Mouse (Mus musculus) liver, embryonic 11.5 days (tissue): Measurements from ENCODE around the gene Rarb. TPM values are rescaled to one million over a fixed set of nuclear protein-coding genes. Genes with fewer than 3 reads are reported as not detected.

Source experiments
- ATAC-seq: fragments of 200-750 bp; cut with Nextera tagmentation; replicated peaks from 2 replicates; pipeline ENCODE4 v1.8.0; 2017; ENCODE audit warnings: moderate number of reproducible peaks, mild to moderate bottlenecking, moderate TSS enrichment, moderate library complexity; ENCODE audit not compliant: low FRiP score
- DNase-seq: peaks from one replicate; pipeline ENCODE4 v3.0.0-alpha.2; 2017; ENCODE audit warnings: low spot score
- H3K27ac ChIP-seq: fragments of 300-500 bp; sonication (generic); 2 replicates; pipeline ENCODE4 v1.5.1; 2014; ENCODE audit warnings: mild to moderate bottlenecking, low read depth, low read length, control low read depth
- H3K27me3 ChIP-seq: fragments of 300-500 bp; sonication (generic); replicated peaks from 2 replicates; pipeline ENCODE4 v1.6.1; 2014; ENCODE audit warnings: low read length, mixed read lengths; ENCODE audit not compliant: control insufficient read depth, insufficient read depth
- H3K36me3 ChIP-seq: fragments of 300-500 bp; sonication (generic); 2 replicates; pipeline ENCODE4 v1.6.1; 2014; ENCODE audit warnings: mild to moderate bottlenecking, low read length, moderate library complexity, mixed read lengths; ENCODE audit not compliant: control insufficient read depth, insufficient read depth
- H3K4me1 ChIP-seq: fragments of 300-500 bp; sonication (generic); replicated peaks from 2 replicates; pipeline ENCODE4 v1.6.1; 2014; ENCODE audit warnings: low read length, mixed read lengths; ENCODE audit not compliant: control insufficient read depth, insufficient read depth
- H3K4me2 ChIP-seq: fragments of 300-500 bp; sonication (generic); 2 replicates; pipeline ENCODE4 v1.6.1; 2014; ENCODE audit warnings: mild to moderate bottlenecking, control low read depth, moderate library complexity
- H3K4me3 ChIP-seq: fragments of 300-500 bp; sonication (generic); 2 replicates; pipeline ENCODE4 v1.5.1; 2014; ENCODE audit warnings: low read depth, low read length, control low read depth
- H3K9ac ChIP-seq: fragments of 300-500 bp; sonication (generic); 2 replicates; pipeline ENCODE4 v1.6.1; 2014; ENCODE audit warnings: low read depth, low read length, control low read depth
- H3K9me3 ChIP-seq: fragments of 300-500 bp; sonication (generic); 2 replicates; pipeline ENCODE4 v1.6.1; 2016; ENCODE audit warnings: low read length, inconsistent platforms, mixed read lengths; ENCODE audit not compliant: control insufficient read depth
- WGBS: fragments of 180-500 bp; shearing (Covaris S2); extraction: QIAGEN DNeasy Blood & Tissue Kit; methylation state at CpG from one replicate; pipeline ENCODE4 v1.1.7; 2014; 5-methylcytosine and 5-hydroxymethylcytosine counted together
- polyA plus RNA-seq: library from polyadenylated mRNA; unstranded; fragments of >200 nt; fragmentation: Nextera tagmentation; extraction: Ambion mirVana; gene quantifications from 2 replicates; pipeline ENCODE4 v1.2.1, GENCODE M21; 2014

Gene Rarb
- polyA plus RNA-seq, 1 experiment from 2014 or later = 15.2 TPM

DNA sequence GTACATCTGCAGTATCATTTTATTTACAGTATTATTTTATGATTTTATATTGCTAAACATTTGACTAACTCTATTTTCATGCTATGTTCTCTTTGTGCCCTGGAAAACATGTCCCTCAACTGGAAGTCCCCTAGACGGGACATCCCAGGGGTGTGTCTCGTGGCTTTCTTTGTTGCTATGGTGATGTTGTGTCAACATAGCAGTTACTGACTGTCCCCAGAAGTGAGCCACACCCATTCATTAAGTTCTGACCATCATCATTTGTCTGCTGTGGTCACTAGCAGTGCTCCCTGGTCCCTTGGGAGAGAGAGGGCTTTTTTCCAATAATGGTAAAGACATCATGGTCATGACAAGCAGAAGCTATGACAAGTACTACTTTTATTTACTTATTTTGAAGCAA is 274.0 kb downstream of the Rarb start:
- no peaks in the 10 kb centered on the region for H3K9me3 ChIP-seq
- no peak overlapping the region for H3K4me3 ChIP-seq
- no peaks in the 10 kb centered on the region for H3K27me3 ChIP-seq
- H3K36me3 ChIP-seq = no peaks in the 10 kb centered on the region
- no peak overlapping the region for H3K27ac ChIP-seq
- H3K4me2 ChIP-seq = no peak overlapping the region
- H3K4me1 ChIP-seq = no peaks in the 10 kb centered on the region
- ATAC-seq (no peak), DNase-seq (no peak)
- 74% methylated on average over 2 of the region's 2 CpGs for WGBS
- H3K9ac ChIP-seq = no peak overlapping the region

DNA sequence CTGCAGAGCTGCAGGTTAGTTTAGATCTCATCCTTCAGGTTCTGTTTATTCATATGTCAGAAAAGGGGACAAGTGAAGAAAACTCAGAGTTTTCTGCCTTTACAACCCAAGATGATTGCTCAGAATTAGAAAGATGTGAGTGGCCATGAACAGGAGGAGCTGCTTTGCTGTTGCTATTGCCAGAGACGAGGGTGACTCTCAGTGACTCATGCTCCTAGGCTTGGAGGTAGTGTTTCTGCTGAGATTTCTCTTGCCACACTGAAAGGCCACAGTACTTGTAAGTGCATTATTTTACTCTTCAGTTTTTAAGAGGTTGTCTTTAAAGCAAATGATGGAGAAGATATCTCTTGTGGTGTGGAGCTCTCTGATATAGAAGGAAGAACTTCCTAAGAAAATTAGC is 277.3 kb downstream of the Rarb start:
- no peaks in the 10 kb centered on the region for H3K9me3 ChIP-seq
- DNase-seq (no peak), ATAC-seq (no peak)
- H3K4me1 ChIP-seq = no peaks in the 10 kb centered on the region
- H3K36me3 ChIP-seq = no peaks in the 10 kb centered on the region
- whole genome bisulfite sequencing = 64% methylated on average over 1 of the region's 1 CpGs
- no peak overlapping the region for H3K4me3 ChIP-seq
- H3K4me2 ChIP-seq = no peak overlapping the region
- H3K27me3 ChIP-seq = no peaks in the 10 kb centered on the region
- H3K27ac ChIP-seq = no peak overlapping the region
- H3K9ac ChIP-seq = no peak overlapping the region

- ATAC-seq (no peak), DNase-seq (no peak)
- H3K4me1 ChIP-seq = no peaks in the 10 kb centered on the region
- no peak overlapping the region for H3K9ac ChIP-seq
- no peak overlapping the region for H3K4me2 ChIP-seq
- no peaks in the 10 kb centered on the region for H3K36me3 ChIP-seq
- H3K27me3 ChIP-seq = no peaks in the 10 kb centered on the region
- WGBS = 61% methylated on average over 4 of the region's 4 CpGs
- no peak overlapping the region for H3K4me3 ChIP-seq
- no peaks in the 10 kb centered on the region for H3K9me3 ChIP-seq
- H3K27ac ChIP-seq = no peak overlapping the region
Measured at GRCm38 (mm10) chr14:16537433-16537832, 281.5 kb downstream of the Rarb start.

DNA sequence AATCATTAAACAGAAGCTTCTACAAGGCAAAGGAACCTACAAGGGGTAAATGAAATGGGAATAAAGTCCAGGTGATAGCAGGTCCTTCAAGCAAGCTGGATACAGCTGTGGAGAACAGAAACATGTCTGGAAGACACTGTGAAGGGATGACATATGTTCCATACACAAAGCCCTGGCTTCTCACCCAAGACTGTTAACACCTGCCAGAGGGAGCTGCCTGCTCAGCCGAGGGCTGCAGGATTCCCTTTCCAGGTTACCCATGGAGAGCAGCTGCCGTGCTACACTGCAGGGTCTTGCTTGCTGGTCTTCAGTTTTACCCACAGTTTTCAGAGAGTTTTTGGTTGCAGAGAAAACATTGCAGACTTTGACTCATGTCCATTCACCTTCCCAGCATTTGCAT is 290.3 kb downstream of the Rarb start:
- 80% methylated on average over 2 of the region's 2 CpGs for WGBS
- H3K4me1 ChIP-seq = no peaks in the 10 kb centered on the region

DNA sequence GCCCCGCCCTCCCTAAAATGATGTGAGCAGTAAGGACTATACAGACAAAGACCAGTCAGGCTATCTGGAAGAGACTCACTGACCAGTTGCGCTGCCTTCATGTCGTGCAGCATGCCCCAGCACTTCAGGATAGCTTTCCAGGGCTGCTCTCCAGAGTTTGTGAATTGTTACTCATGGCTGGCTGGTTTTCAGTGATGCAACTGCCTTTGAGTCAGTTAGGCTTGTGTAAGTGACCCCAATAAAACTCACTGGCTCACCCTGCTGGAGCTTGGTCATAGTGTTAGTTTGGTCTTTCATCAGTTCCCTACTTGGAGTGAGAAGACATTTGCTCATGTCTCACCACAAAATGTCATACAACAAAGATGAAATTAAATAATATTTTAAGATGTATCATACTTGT is 292.8 kb downstream of the Rarb start:
- Histone ChIP-seq H3K9me3 (no peaks in the 10 kb centered on the region; the same call in 1 of the 2 replicates), H3K36me3 (0 out of 2 replicates have a peak, but pooled peaks cover 2% of the 10 kb centered on the region), H3K4me3 (no peak overlapping the region), H3K27ac (no peak overlapping the region), H3K4me2 (no peak overlapping the region), H3K27me3 (no peaks in the 10 kb centered on the region), H3K4me1 (no peaks in the 10 kb centered on the region), H3K9ac (no peak overlapping the region)
- ATAC-seq (no peak), DNase-seq (no peak)
- WGBS = 80% methylated on average over 3 of the region's 3 CpGs

More for the DNA sequence above, 290.3 kb downstream of the Rarb start:
- DNase-seq = no peak
- no peaks in the 10 kb centered on the region for H3K36me3 ChIP-seq
- no peaks in the 10 kb centered on the region for H3K27me3 ChIP-seq
- H3K4me3 ChIP-seq = no peak overlapping the region
- no peak overlapping the region for H3K9ac ChIP-seq
- no peak overlapping the region for H3K27ac ChIP-seq
- no peak for ATAC-seq
- H3K4me2 ChIP-seq = no peak overlapping the region
- H3K9me3 ChIP-seq = no peaks in the 10 kb centered on the region; the same call in 1 of the 2 replicates

- Histone ChIP-seq H3K27ac (no peak overlapping the region), H3K27me3 (no peaks in the 10 kb centered on the region), H3K9me3 (no peaks in the 10 kb centered on the region; the same call in 1 of the 2 replicates), H3K36me3 (0 out of 2 replicates have a peak, but pooled peaks cover 2% of the 10 kb centered on the region), H3K9ac (no peak overlapping the region), H3K4me3 (no peak overlapping the region), H3K4me1 (no peaks in the 10 kb centered on the region), H3K4me2 (no peak overlapping the region)
- 73% methylated on average over 5 of the region's 5 CpGs for WGBS
- DNase-seq (no peak), ATAC-seq (no peak)
Measured at GRCm38 (mm10) chr14:16525137-16525924, 293.6 kb downstream of the Rarb start.

DNA sequence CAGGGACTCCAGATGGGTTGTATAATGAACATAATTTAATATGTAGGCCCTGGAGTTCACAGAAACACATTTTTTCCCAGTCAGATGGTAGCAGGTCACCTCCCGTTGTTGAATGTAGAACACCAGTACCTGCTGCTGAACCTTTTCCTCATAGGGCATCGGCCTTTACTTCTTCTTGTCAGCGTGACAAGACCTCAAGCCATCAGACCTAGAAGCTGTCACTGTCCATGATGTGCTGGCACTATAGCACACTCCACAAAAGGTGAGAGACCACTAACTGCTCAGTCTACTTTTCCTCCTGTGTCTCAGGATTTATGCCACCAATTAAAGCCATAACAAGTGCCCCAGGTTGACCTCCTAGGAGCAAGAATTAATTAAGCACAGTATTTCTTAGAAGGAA is 296.1 kb downstream of the Rarb start:
- 0 out of 2 replicates have a peak, but pooled peaks cover 2% of the 10 kb centered on the region for H3K36me3 ChIP-seq
- no peaks in the 10 kb centered on the region for H3K4me1 ChIP-seq
- H3K27ac ChIP-seq = no peak overlapping the region
- no peak overlapping the region for H3K4me3 ChIP-seq
- H3K9ac ChIP-seq = no peak overlapping the region
- ATAC-seq = no peak
- H3K27me3 ChIP-seq = no peaks in the 10 kb centered on the region
- H3K9me3 ChIP-seq = no peaks in the 10 kb centered on the region; the same call in 1 of the 2 replicates
- H3K4me2 ChIP-seq = no peak overlapping the region
- no peak for DNase-seq
- 82% methylated on average over 3 of the region's 3 CpGs for WGBS

- WGBS = 78% methylated on average over 8 of the region's 8 CpGs
- no peak overlapping the region for H3K4me3 ChIP-seq
Measured at GRCm38 (mm10) chr14:16519588-16520167, 299.3 kb downstream of the Rarb start.

GRCm38 (mm10) chr14:16517958-16518357 is 301.0 kb downstream of the Rarb start:
- ATAC-seq = no peak
- Histone ChIP-seq H3K4me2 (no peak overlapping the region), H3K36me3 (0 out of 2 replicates have a peak, but pooled peaks cover 2% of the 10 kb centered on the region), H3K9me3 (no peaks in the 10 kb centered on the region), H3K27ac (no peak overlapping the region), H3K4me3 (no peak overlapping the region), H3K9ac (no peak overlapping the region), H3K4me1 (no peaks in the 10 kb centered on the region), H3K27me3 (no peaks in the 10 kb centered on the region)
- no peak for DNase-seq

More at GRCm38 (mm10) chr14:16519588-16520167, 299.3 kb downstream of the Rarb start:
- Histone ChIP-seq H3K27me3 (no peaks in the 10 kb centered on the region), H3K9me3 (no peaks in the 10 kb centered on the region), H3K9ac (no peak overlapping the region), H3K36me3 (0 out of 2 replicates have a peak, but pooled peaks cover 2% of the 10 kb centered on the region), H3K4me1 (no peaks in the 10 kb centered on the region), H3K4me2 (no peak overlapping the region), H3K27ac (no peak overlapping the region)
- ATAC-seq (no peak), DNase-seq (no peak)
